Mouse (Mus musculus): ENCODE data around the gene Pnpla2. TPM values are rescaled to one million over a fixed set of nuclear protein-coding genes. Genes with fewer than 3 reads are reported as not detected.

Gene Pnpla2
- polyA plus RNA-seq, 1 experiment from 2014 or later, result 19.1 TPM

DNA sequence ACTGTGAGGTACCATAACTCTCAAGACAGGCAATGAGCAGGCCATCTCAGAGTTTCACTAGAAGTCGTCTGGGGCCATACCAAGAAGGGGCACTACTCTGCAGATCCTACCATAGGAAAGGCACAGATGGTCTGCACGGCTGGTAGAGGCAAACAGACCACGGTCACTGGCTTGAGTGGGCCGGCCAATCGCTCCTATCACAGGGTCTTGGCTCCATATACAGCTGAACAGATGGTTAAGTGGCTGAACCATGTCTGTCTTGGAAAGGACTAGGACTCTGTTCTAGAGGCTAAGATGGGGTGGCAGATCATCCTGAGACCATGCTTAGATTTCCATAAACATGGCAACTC, 47.5 kb downstream of the Pnpla2 start:
- Histone ChIP-seq H3K4me3 (no peak overlapping the region), H3K9me3 (replicated peaks) (no peaks in the 10 kb centered on the region), H3K9ac (no peak overlapping the region), H3K4me2 (replicated peaks) (no peak overlapping the region), H3K27me3 (no peaks in the 10 kb centered on the region), H3K4me1 (no peaks in the 10 kb centered on the region), H3K36me3 (peaks cover 14% of the 10 kb centered on the region; the same call in 1 of the 2 replicates), H3K27ac (no peak overlapping the region)
- WGBS, result 96% methylated on average over 5 of the region's 5 CpGs
- no peak for ATAC-seq (ENCODE audit: low FRiP score)

GRCm38 (mm10) chr7:141506278-141506677, 51.3 kb downstream of the Pnpla2 start:
- Histone ChIP-seq H3K9ac (no peak overlapping the region), H3K36me3 (peaks cover 21% of the 10 kb centered on the region), H3K27me3 (no peaks in the 10 kb centered on the region), H3K9me3 (replicated peaks) (no peaks in the 10 kb centered on the region), H3K4me3 (no peak overlapping the region), H3K4me1 (no peaks in the 10 kb centered on the region), H3K4me2 (replicated peaks) (no peak overlapping the region), H3K27ac (no peak overlapping the region)
- 64% methylated on average over 2 of the region's 2 CpGs for WGBS
- no peak for ATAC-seq (ENCODE audit: low FRiP score)

DNA sequence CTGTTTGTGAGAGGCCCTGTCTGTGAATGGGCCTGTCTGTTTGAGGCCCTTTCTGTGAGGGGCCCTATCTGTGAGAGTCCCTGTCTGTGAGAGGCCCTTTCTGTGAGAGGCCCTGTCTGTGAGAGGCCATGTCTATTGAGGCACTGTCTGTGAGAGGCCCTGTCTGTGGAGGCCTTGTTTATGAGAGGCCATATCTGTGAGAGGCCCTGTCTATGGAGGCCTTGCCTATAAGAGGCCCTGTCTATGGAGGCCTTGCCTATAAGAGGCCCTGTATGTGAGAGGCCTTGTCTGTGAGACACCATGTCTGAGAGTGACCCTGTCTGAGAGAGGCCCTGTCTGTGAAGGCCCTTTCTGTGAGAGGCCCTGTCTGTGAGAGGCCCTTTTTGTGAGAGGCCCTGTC, 53.2 kb downstream of the Pnpla2 start:
- Histone ChIP-seq H3K4me1 (no peaks in the 10 kb centered on the region), H3K27ac (no peak overlapping the region), H3K36me3 (peaks cover 21% of the 10 kb centered on the region), H3K27me3 (no peaks in the 10 kb centered on the region), H3K4me2 (replicated peaks) (no peak overlapping the region), H3K9ac (no peak overlapping the region), H3K4me3 (no peak overlapping the region), H3K9me3 (replicated peaks) (no peaks in the 10 kb centered on the region)
- no peak for ATAC-seq (ENCODE audit: low FRiP score)

DNA sequence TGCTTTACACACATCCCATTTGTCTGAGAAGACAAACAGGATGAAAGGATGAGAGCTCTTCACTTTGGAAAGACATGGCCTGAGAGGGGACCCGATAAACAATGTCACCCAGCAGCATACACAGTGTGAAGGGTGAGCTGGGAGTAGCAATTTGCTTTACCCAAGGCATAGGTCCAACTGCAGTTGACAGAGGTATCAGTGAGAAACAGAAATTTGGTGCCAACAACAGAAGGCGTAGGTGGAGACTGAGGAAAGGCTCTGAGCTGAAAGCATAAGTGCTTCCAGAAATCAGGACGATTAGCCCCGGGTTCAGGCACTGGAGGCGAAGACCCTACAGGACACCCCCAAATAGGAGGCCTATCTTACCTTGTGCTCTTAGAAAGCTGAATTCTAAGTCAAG, 55.2 kb downstream of the Pnpla2 start:
- H3K36me3 ChIP-seq, result peaks cover 30% of the 10 kb centered on the region
- no peak for ATAC-seq (ENCODE audit: low FRiP score)
- no peak overlapping the region for H3K4me3 ChIP-seq
- H3K9me3 ChIP-seq (replicated peaks), result no peaks in the 10 kb centered on the region
- 86% methylated on average over 5 of the region's 5 CpGs for WGBS
- H3K9ac ChIP-seq, result no peak overlapping the region
- H3K4me1 ChIP-seq, result no peaks in the 10 kb centered on the region
- no peak overlapping the region for H3K27ac ChIP-seq
- H3K27me3 ChIP-seq, result no peaks in the 10 kb centered on the region
- no peak overlapping the region for H3K4me2 ChIP-seq (replicated peaks)

Other genes starting within 250 kb of the Pnpla2 start
- 3.3 and 3.9 TPM in 2 replicates for gene Lmntd2, start 241.1 kb upstream of the Pnpla2 start, polyA plus RNA-seq (2016; fragmentation: Nextera tagmentation; extraction: Ambion mirVana)
- gene Rassf7, start 239.3 kb upstream of the Pnpla2 start, polyA plus RNA-seq (2016; fragmentation: Nextera tagmentation; extraction: Ambion mirVana), result 34.7 and 35.6 TPM in 2 replicates
- gene Phrf1, start 226.4 kb upstream of the Pnpla2 start, polyA plus RNA-seq (2016; fragmentation: Nextera tagmentation; extraction: Ambion mirVana), result 95.5 and 99.3 TPM in 2 replicates
- gene Irf7, start 188.7 kb upstream of the Pnpla2 start, polyA plus RNA-seq (2016; fragmentation: Nextera tagmentation; extraction: Ambion mirVana), result 1.1 and 1.5 TPM in 2 replicates
- gene Cdhr5, start 178.4 kb upstream of the Pnpla2 start, polyA plus RNA-seq (2016; fragmentation: Nextera tagmentation; extraction: Ambion mirVana), result not detected in 2 replicates
- 2.4 and 2.7 TPM in 2 replicates for gene Sct, start 176.1 kb upstream of the Pnpla2 start, polyA plus RNA-seq (2016; fragmentation: Nextera tagmentation; extraction: Ambion mirVana)
- 0.81 and 0.86 TPM in 2 replicates for gene Drd4, start 163.2 kb upstream of the Pnpla2 start, polyA plus RNA-seq (2016; fragmentation: Nextera tagmentation; extraction: Ambion mirVana)
- gene Deaf1, start 127.5 kb upstream of the Pnpla2 start, polyA plus RNA-seq (2016; fragmentation: Nextera tagmentation; extraction: Ambion mirVana), result 96.5 and 96.6 TPM in 2 replicates
- 60.5 and 66.9 TPM in 2 replicates for gene Tmem80, start 127.5 kb upstream of the Pnpla2 start, polyA plus RNA-seq (2016; fragmentation: Nextera tagmentation; extraction: Ambion mirVana)
- gene Eps8l2, start 116.3 kb upstream of the Pnpla2 start, polyA plus RNA-seq (2016; fragmentation: Nextera tagmentation; extraction: Ambion mirVana), result 2.6 and 2.7 TPM in 2 replicates
- gene Taldo1, start 63.0 kb upstream of the Pnpla2 start, polyA plus RNA-seq (2016; fragmentation: Nextera tagmentation; extraction: Ambion mirVana), result 352 and 355 TPM in 2 replicates
- 52.2 and 54.1 TPM in 2 replicates for gene Gatd1, start 41.1 kb upstream of the Pnpla2 start, polyA plus RNA-seq (2016; fragmentation: Nextera tagmentation; extraction: Ambion mirVana)
- gene Cend1, start 25.7 kb upstream of the Pnpla2 start, polyA plus RNA-seq (2016; fragmentation: Nextera tagmentation; extraction: Ambion mirVana), result 27.9 and 30.9 TPM in 2 replicates
- gene Slc25a22, start 17.3 kb upstream of the Pnpla2 start, polyA plus RNA-seq (2016; fragmentation: Nextera tagmentation; extraction: Ambion mirVana), result 54.8 and 62.1 TPM in 2 replicates
- 10.8 and 11.6 TPM in 2 replicates for gene Pidd1, start 11.2 kb upstream of the Pnpla2 start, polyA plus RNA-seq (2016; fragmentation: Nextera tagmentation; extraction: Ambion mirVana)
- gene Rplp2, start 7.8 kb upstream of the Pnpla2 start, polyA plus RNA-seq (2016; fragmentation: Nextera tagmentation; extraction: Ambion mirVana), result 801 and 888 TPM in 2 replicates
- gene Cracr2b, start 5.9 kb downstream of the Pnpla2 start, polyA plus RNA-seq (2016; fragmentation: Nextera tagmentation; extraction: Ambion mirVana), result 7.7 and 8.9 TPM in 2 replicates
- 14.4 and 17.3 TPM in 2 replicates for gene Cd151, start 12.2 kb downstream of the Pnpla2 start, polyA plus RNA-seq (2016; fragmentation: Nextera tagmentation; extraction: Ambion mirVana)
- gene Polr2l, start 19.9 kb downstream of the Pnpla2 start, polyA plus RNA-seq (2016; fragmentation: Nextera tagmentation; extraction: Ambion mirVana), result 62.0 and 69.0 TPM in 2 replicates
- 30.1 and 31.1 TPM in 2 replicates for gene Tspan4, start 20.0 kb downstream of the Pnpla2 start, polyA plus RNA-seq (2016; fragmentation: Nextera tagmentation; extraction: Ambion mirVana)
- gene Chid1, start 84.7 kb downstream of the Pnpla2 start, polyA plus RNA-seq (2016; fragmentation: Nextera tagmentation; extraction: Ambion mirVana), result 31.8 and 32.1 TPM in 2 replicates
- gene Ap2a2, start 107.0 kb downstream of the Pnpla2 start, polyA plus RNA-seq (2016; fragmentation: Nextera tagmentation; extraction: Ambion mirVana), result 114 and 117 TPM in 2 replicates
- 0.17 and 0.30 TPM in 2 replicates for gene Muc6, start 200.1 kb downstream of the Pnpla2 start, polyA plus RNA-seq (2016; fragmentation: Nextera tagmentation; extraction: Ambion mirVana)
- 0.19 and 0.79 TPM in 2 replicates for gene Muc2, start 235.1 kb downstream of the Pnpla2 start, polyA plus RNA-seq (2016; fragmentation: Nextera tagmentation; extraction: Ambion mirVana)

Measured in hindbrain, embryonic 12.5 days (tissue).